ENCODE assay signal across 33 mouse cellular contexts in the genomic region with DNA sequence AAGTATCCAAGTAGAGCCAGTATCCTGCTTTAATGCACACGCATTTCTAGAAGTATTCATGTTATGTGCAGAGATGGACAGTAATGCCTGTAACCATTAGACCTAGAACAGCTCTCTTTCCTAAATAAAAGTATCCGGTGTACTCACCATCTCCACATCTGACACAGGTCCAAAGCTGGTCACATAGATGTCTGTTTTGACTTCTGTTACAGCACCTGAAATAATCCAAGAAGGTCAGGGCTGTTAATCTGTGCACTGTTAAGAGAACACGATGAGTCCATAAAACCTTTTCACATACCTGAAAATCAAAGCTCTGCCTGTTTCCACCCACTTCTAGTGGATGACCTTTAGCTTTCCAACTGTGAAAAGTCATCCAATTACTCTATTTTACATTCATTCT. TPM values are rescaled to one million over a fixed set of nuclear protein-coding genes. Genes with fewer than 3 reads are reported as not detected.
"Had no signal": no experiment of that assay in that cellular context is flagged by ENCODE, and none has a peak within 500 bp of the region (broad histone marks: within the 10 kb centered on the region; RNA-seq: fewer than 3 reads in every experiment).

No protein-coding gene starts in this region.

- H3K4me2 ChIP-seq: heart, embryonic 12.5 days; hindbrain, embryonic 12.5 days; hindbrain, embryonic 14.5 days; intestine, embryonic 15.5 days; limb, embryonic 12.5 days; liver, embryonic 11.5 days; liver, embryonic 13.5 days; liver, embryonic 15.5 days had no signal

- H3K4me3 ChIP-seq: heart, embryonic 10.5 days; heart, embryonic 12.5 days; hindbrain, embryonic 10.5 days; hindbrain, embryonic 12.5 days; intestine, embryonic 15.5 days; layer of hippocampus, adult 2 months; left cerebral cortex, adult 2 months; limb, embryonic 10.5 days; limb, embryonic 12.5 days; liver, embryonic 13.5 days; liver, embryonic 15.5 days had no signal

- H3K27ac ChIP-seq: heart, embryonic 10.5 days; hindbrain, embryonic 10.5 days; hindbrain, embryonic 12.5 days; hindbrain, embryonic 14.5 days; intestine, embryonic 15.5 days; layer of hippocampus, adult 2 months; left cerebral cortex, adult 2 months; limb, embryonic 10.5 days; limb, embryonic 12.5 days; liver, embryonic 13.5 days; liver, embryonic 15.5 days had no signal

- DNase-seq: gastrocnemius, postnatal 10 days; gastrocnemius, postnatal 25 days; heart, adult 18-20 months; heart, postnatal 10 days; heart, postnatal 4 days; kidney, adult 18-20 months; kidney, adult 8-10 months; kidney, postnatal 10 days; kidney, postnatal 25 days; kidney, postnatal 4 days; liver; liver, embryonic 13.5 days; liver, postnatal 0 days had no signal

- H3K27me3 ChIP-seq: heart, embryonic 12.5 days; hindbrain, embryonic 12.5 days; intestine, embryonic 15.5 days; limb, embryonic 12.5 days; liver, embryonic 13.5 days; liver, embryonic 15.5 days had no signal

- H3K4me1 ChIP-seq: heart, embryonic 10.5 days; heart, embryonic 12.5 days; intestine, embryonic 15.5 days; limb, embryonic 10.5 days; limb, embryonic 12.5 days; liver, embryonic 13.5 days; liver, embryonic 15.5 days had no signal

- ATAC-seq: hindbrain, embryonic 16.5 days; inflammation-experienced regulatory T-cells, adult 6 months; intestine, embryonic 15.5 days; intestine, postnatal 0 days; liver, postnatal 0 days had no signal

- H3K9ac ChIP-seq: heart, embryonic 12.5 days; hindbrain, embryonic 12.5 days; hindbrain, embryonic 14.5 days; intestine, embryonic 15.5 days; limb, embryonic 12.5 days; liver, embryonic 13.5 days; liver, embryonic 15.5 days; liver, postnatal 0 days had no signal

- H3K36me3 ChIP-seq: heart, embryonic 10.5 days; heart, embryonic 12.5 days; hindbrain, embryonic 10.5 days; hindbrain, embryonic 12.5 days; intestine, embryonic 15.5 days; limb, embryonic 10.5 days; limb, embryonic 12.5 days; liver, embryonic 13.5 days; liver, embryonic 15.5 days had no signal

- H3K9me3 ChIP-seq: heart, embryonic 10.5 days; heart, embryonic 12.5 days; hindbrain, embryonic 10.5 days; hindbrain, embryonic 12.5 days; intestine, embryonic 15.5 days; limb, embryonic 10.5 days; limb, embryonic 12.5 days; liver, embryonic 13.5 days; liver, embryonic 15.5 days had no signal

RNA-seq across cellular contexts. Expression of a gene that starts 1.4 kb away (rescaled TPM):
- polyA plus RNA-seq: heart, embryonic 10.5 days; heart, embryonic 12.5 days; heart, embryonic 14.5 days; heart, embryonic 16.5 days; hindbrain, embryonic 10.5 days; hindbrain, embryonic 12.5 days; hindbrain, embryonic 14.5 days; hindbrain, embryonic 16.5 days; inflammation-experienced regulatory T-cells, adult 6 months; intestine, embryonic 15.5 days; intestine, postnatal 0 days; kidney, embryonic 14.5 days; kidney, embryonic 16.5 days; limb, embryonic 10.5 days; limb, embryonic 12.5 days; limb, embryonic 14.5 days; liver, embryonic 11.5 days; liver, embryonic 13.5 days; liver, embryonic 15.5 days; liver, postnatal 0 days had no signal
